Mouse (Mus musculus): ENCODE measurements at regions not wholly inside any gene's neighbourhood (a gene's known extent, or its start where the extent isn't known, plus 50 kb on each side); places are given as distances from the start of the nearest gene placed in this dataset.

GRCm38 (mm10) chr3:131799774-131800173, 235.2 kb downstream of the Papss1 start:
- no peak for DNase-seq (ENCODE audit: low spot score)

GRCm38 (mm10) chr3:131801551-131801950, 237.0 kb downstream of the Papss1 start:
- no peak for DNase-seq (ENCODE audit: low spot score)

- no peak for DNase-seq (ENCODE audit: low spot score)
These were observed 238.3 kb downstream of the Papss1 start for GRCm38 (mm10) chr3:131802841-131803240.

GRCm38 (mm10) chr3:131808127-131808526, 243.6 kb downstream of the Papss1 start:
- no peak for DNase-seq (ENCODE audit: low spot score)

- DNase-seq (ENCODE audit: low spot score), result peak; percentile 49
These were observed 248.4 kb downstream of the Papss1 start for GRCm38 (mm10) chr3:131812968-131813367.

- DNase-seq (ENCODE audit: low spot score), result no peak
These were observed 254.2 kb downstream of the Papss1 start for GRCm38 (mm10) chr3:131818806-131819205.

- DNase-seq (ENCODE audit: low spot score), result no peak
These were observed 227.7 kb upstream of the Dkk2 start for GRCm38 (mm10) chr3:131857442-131857841.

- no peak for DNase-seq (ENCODE audit: low spot score)
These were observed 226.0 kb upstream of the Dkk2 start for GRCm38 (mm10) chr3:131859083-131859482.

- no peak for DNase-seq (ENCODE audit: low spot score)
These were observed 220.0 kb upstream of the Dkk2 start for GRCm38 (mm10) chr3:131865106-131865505.

- no peak for DNase-seq (ENCODE audit: low spot score)
These were observed 217.8 kb upstream of the Dkk2 start for GRCm38 (mm10) chr3:131867266-131867665.

- DNase-seq (ENCODE audit: low spot score), result peak; percentile 65
These were observed 216.7 kb upstream of the Dkk2 start for GRCm38 (mm10) chr3:131868219-131868964.

GRCm38 (mm10) chr3:131869306-131869705, 215.8 kb upstream of the Dkk2 start:
- DNase-seq (ENCODE audit: low spot score), result no peak

- no peak for DNase-seq (ENCODE audit: low spot score)
These were observed 202.4 kb upstream of the Dkk2 start for GRCm38 (mm10) chr3:131882667-131883066.

GRCm38 (mm10) chr3:131886470-131886869, 198.6 kb upstream of the Dkk2 start:
- peak; percentile 22 for DNase-seq (ENCODE audit: low spot score)

GRCm38 (mm10) chr3:131886984-131887383, 198.1 kb upstream of the Dkk2 start:
- no peak for DNase-seq (ENCODE audit: low spot score)

- DNase-seq (ENCODE audit: low spot score), result no peak
These were observed 197.4 kb upstream of the Dkk2 start for GRCm38 (mm10) chr3:131887670-131888069.

GRCm38 (mm10) chr3:131891941-131892340, 193.2 kb upstream of the Dkk2 start:
- DNase-seq (ENCODE audit: low spot score), result no peak

- no peak for DNase-seq (ENCODE audit: low spot score)
These were observed 191.9 kb upstream of the Dkk2 start for GRCm38 (mm10) chr3:131893061-131893804.

- no peak for DNase-seq (ENCODE audit: low spot score)
These were observed 190.0 kb upstream of the Dkk2 start for GRCm38 (mm10) chr3:131895057-131895456.

GRCm38 (mm10) chr3:131913534-131913933, 171.6 kb upstream of the Dkk2 start:
- DNase-seq (ENCODE audit: low spot score), result no peak

GRCm38 (mm10) chr3:131914372-131914771, 170.7 kb upstream of the Dkk2 start:
- DNase-seq (ENCODE audit: low spot score), result no peak

GRCm38 (mm10) chr3:131914997-131915396, 170.1 kb upstream of the Dkk2 start:
- no peak for DNase-seq (ENCODE audit: low spot score)

GRCm38 (mm10) chr3:131917734-131918534, 167.2 kb upstream of the Dkk2 start:
- DNase-seq (ENCODE audit: low spot score), result no peak
